Mouse (Mus musculus) common myeloid progenitor, adult 5-6 weeks (primary cell): ENCODE results near the gene Ckap2l. TPM values are rescaled to one million over a fixed set of nuclear protein-coding genes. Genes with fewer than 3 reads are reported as not detected.
A peak's percentile ranks its signal among the peaks of the same experiment; 100 is the strongest.

Experiments used
- ATAC-seq: replicated peaks from 2 replicates; pipeline ENCODE4 v1.8.0; 2016; ENCODE audit warnings: low read depth, mild to moderate bottlenecking, moderate TSS enrichment, inconsistent platforms; ENCODE audit not compliant: poor library complexity, severe bottlenecking
- total RNA-seq: library from RNA; stranded (forward); fragments of 200-1000, 187-1606 nt; gene quantifications from 2 replicates; pipeline ENCODE4 v1.2.3, GENCODE M21; 2017

The Ckap2l gene
- 69.3 and 78.5 TPM in 2 replicates for total RNA-seq

- ATAC-seq = peak; percentile 99
Measured at GRCm38 (mm10) chr2:129296671-129297588, at the start of gene Ckap2l. Gene Ckap2l, minus strand, starts transcription at chr2:129297212.

- ATAC-seq = peak; percentile 96
Measured at GRCm38 (mm10) chr2:129338138-129338621, 41.2 kb upstream of the Ckap2l start.

GRCm38 (mm10) chr2:129333471-129333870, 36.5 kb upstream of the Ckap2l start:
- no peak for ATAC-seq

GRCm38 (mm10) chr2:129330540-129330939, 33.5 kb upstream of the Ckap2l start:
- ATAC-seq = peak; percentile 44; the same call in 1 of the 2 replicates

GRCm38 (mm10) chr2:129330024-129330423, 33.0 kb upstream of the Ckap2l start:
- peak; percentile 39 for ATAC-seq

- ATAC-seq = peak; percentile 63
Measured at GRCm38 (mm10) chr2:129328238-129328637, 31.2 kb upstream of the Ckap2l start.

GRCm38 (mm10) chr2:129324216-129324615, 27.2 kb upstream of the Ckap2l start:
- ATAC-seq = no peak

GRCm38 (mm10) chr2:129322117-129322635, 25.2 kb upstream of the Ckap2l start:
- no peak for ATAC-seq

- peak; percentile 42 for ATAC-seq
Measured at GRCm38 (mm10) chr2:129320033-129320605, 23.1 kb upstream of the Ckap2l start.

- peak; percentile 38; the same call in 1 of the 2 replicates for ATAC-seq
Measured at GRCm38 (mm10) chr2:129315831-129316230, 18.8 kb upstream of the Ckap2l start.

GRCm38 (mm10) chr2:129314880-129315279, 17.9 kb upstream of the Ckap2l start:
- ATAC-seq = no peak

- ATAC-seq = peak; percentile 89
Measured at GRCm38 (mm10) chr2:129313934-129314333, 16.9 kb upstream of the Ckap2l start.

GRCm38 (mm10) chr2:129309836-129310235, 12.8 kb upstream of the Ckap2l start, which contains the start of gene Il1a:
Gene Il1a, minus strand, starts transcription at chr2:129309972.
- ATAC-seq = no peak

- no peak for ATAC-seq
Measured at GRCm38 (mm10) chr2:129306020-129306419, 9.0 kb upstream of the Ckap2l start.

GRCm38 (mm10) chr2:129297589-129297982, 574 bp upstream of the Ckap2l start:
- ATAC-seq = peak; percentile 43

- no peak for ATAC-seq
Measured at GRCm38 (mm10) chr2:129296086-129296485, 926 bp downstream of the Ckap2l start.

GRCm38 (mm10) chr2:129295075-129295474, 1.9 kb downstream of the Ckap2l start:
- no peak for ATAC-seq

GRCm38 (mm10) chr2:129273823-129274222, 23.2 kb downstream of the Ckap2l start:
- ATAC-seq = no peak

GRCm38 (mm10) chr2:129270621-129271020, 26.4 kb downstream of the Ckap2l start:
- ATAC-seq = no peak

GRCm38 (mm10) chr2:129269986-129270385, 27.0 kb downstream of the Ckap2l start:
- ATAC-seq = no peak

- ATAC-seq = no peak
Measured at GRCm38 (mm10) chr2:129269161-129269643, 27.8 kb downstream of the Ckap2l start.
